Comparison of ENCODE assay signal across 25 mouse cellular contexts in genomic region chr14:21114339-21114738, GRCm38 (mm10).
"Had no signal": no experiment of that assay in that cellular context is flagged by ENCODE, and none has a peak within 500 bp of the region (broad histone marks: within the 10 kb centered on the region; RNA-seq: fewer than 3 reads in every experiment).

No protein-coding gene starts in this region.

- H3K9ac ChIP-seq: heart, embryonic 13.5 days; heart, embryonic 15.5 days; hindbrain, embryonic 13.5 days; hindbrain, embryonic 15.5 days; intestine, embryonic 15.5 days; limb, embryonic 12.5 days; liver, embryonic 14.5 days had no signal

- H3K9me3 ChIP-seq: heart, embryonic 10.5 days; heart, embryonic 13.5 days; heart, embryonic 15.5 days; hindbrain, embryonic 13.5 days; hindbrain, embryonic 15.5 days; intestine, embryonic 15.5 days; limb, embryonic 10.5 days; limb, embryonic 12.5 days had no signal

- ATAC-seq: hindbrain, postnatal 0 days; inflammation-experienced regulatory T-cells, adult 6 months; intestine, embryonic 15.5 days; intestine, postnatal 0 days had no signal

- H3K27ac ChIP-seq: heart, embryonic 10.5 days; heart, embryonic 13.5 days; heart, embryonic 15.5 days; hindbrain, embryonic 13.5 days; hindbrain, embryonic 15.5 days; hindbrain, postnatal 0 days; intestine, embryonic 15.5 days; limb, embryonic 10.5 days; limb, embryonic 12.5 days; liver, embryonic 14.5 days had no signal

- H3K4me3 ChIP-seq: heart, embryonic 10.5 days; heart, embryonic 13.5 days; heart, embryonic 15.5 days; hindbrain, embryonic 13.5 days; hindbrain, embryonic 15.5 days; intestine, embryonic 15.5 days; layer of hippocampus, adult 2 months; left cerebral cortex, adult 2 months; limb, embryonic 10.5 days; limb, embryonic 12.5 days had no signal

- H3K4me2 ChIP-seq: heart, embryonic 13.5 days; heart, embryonic 15.5 days; hindbrain, embryonic 13.5 days; hindbrain, embryonic 15.5 days; intestine, embryonic 15.5 days; limb, embryonic 12.5 days had no signal

- H3K27me3 ChIP-seq: heart, embryonic 13.5 days; heart, embryonic 15.5 days; hindbrain, embryonic 13.5 days; hindbrain, embryonic 15.5 days; intestine, embryonic 15.5 days; limb, embryonic 12.5 days had no signal

- H3K36me3 ChIP-seq: heart, embryonic 10.5 days; heart, embryonic 13.5 days; heart, embryonic 15.5 days; hindbrain, embryonic 13.5 days; hindbrain, embryonic 15.5 days; intestine, embryonic 15.5 days; limb, embryonic 10.5 days; limb, embryonic 12.5 days had no signal

- DNase-seq: gastrocnemius, postnatal 14 days; gastrocnemius, postnatal 36 days; heart, adult 18-20 months; heart, postnatal 14 days; heart, postnatal 36 days; kidney, adult 18-20 months; kidney, adult 8-10 months; kidney, postnatal 10 days; kidney, postnatal 25 days; kidney, postnatal 4 days; liver had no signal

- H3K4me1 ChIP-seq: hindbrain, embryonic 13.5 days; hindbrain, embryonic 15.5 days; limb, embryonic 10.5 days; limb, embryonic 12.5 days had no signal
